Mouse (Mus musculus) MEL (cell line): Measurements from ENCODE around the gene 1700088E04Rik. TPM values are rescaled to one million over a fixed set of nuclear protein-coding genes. Genes with fewer than 3 reads are reported as not detected.

Experiments
- DNase-seq: peaks from one replicate; pipeline ENCODE4 v3.0.0; 2011; ENCODE audit warnings: low read depth, low spot score
- H3K27ac ChIP-seq: 2 replicates; pipeline ENCODE4 v1.5.1; 2012; ENCODE audit warnings: low read depth, mild to moderate bottlenecking, control low read depth, low read length, moderate library complexity; ENCODE audit not compliant: control insufficient read depth
- H3K27me3 ChIP-seq, 2 experiments: fragments of 150-350 bp in 1 of 2; sonication (generic) in 1 of 2; 2 replicates each; pipeline ENCODE4 v1.6.1; 2012; ENCODE audit warnings: low read length in 2 of 2, mild to moderate bottlenecking in 2 of 2, improper control_type of control experiment in 1 of 2, moderate library complexity in 1 of 2; ENCODE audit not compliant: insufficient read depth in 2 of 2, control insufficient read depth in 1 of 2
- H3K36me3 ChIP-seq, 2 experiments: 2 replicates each; pipeline ENCODE4 v1.6.1; 2012 to 2014; ENCODE audit warnings: low read length in 2 of 2, improper control_type of control experiment in 1 of 2, inconsistent platforms in 1 of 2, mild to moderate bottlenecking in 1 of 2; ENCODE audit not compliant: insufficient read depth in 2 of 2, control insufficient read depth in 1 of 2
- H3K4me1 ChIP-seq, 2 experiments: fragments of 150-350 bp in 1 of 2; sonication (generic) in 1 of 2; 2 replicates each; pipeline ENCODE4 v1.6.1; 2012; ENCODE audit warnings: low read length in 2 of 2, improper control_type of control experiment in 1 of 2, mild to moderate bottlenecking in 1 of 2; ENCODE audit not compliant: insufficient read depth in 2 of 2, control insufficient read depth in 1 of 2
- H3K4me3 ChIP-seq, 2 experiments: fragments of 150-350 bp in 1 of 2; sonication (generic) in 1 of 2; 2 replicates each; pipeline ENCODE4 v1.5.1; 2012; ENCODE audit warnings: low read depth in 2 of 2, low read length in 2 of 2, mild to moderate bottlenecking in 2 of 2, moderate library complexity in 2 of 2, control low read depth in 1 of 2, improper control_type of control experiment in 1 of 2; ENCODE audit not compliant: control insufficient read depth in 1 of 2, insufficient read depth in 1 of 2
- H3K79me2 ChIP-seq: 2 replicates; pipeline ENCODE4 v1.6.1; 2012; ENCODE audit warnings: mild to moderate bottlenecking, low read length, moderate library complexity; ENCODE audit not compliant: control insufficient read depth, poor library complexity, insufficient read depth
- H3K9ac ChIP-seq: 2 replicates; pipeline ENCODE4 v1.6.1; 2012; ENCODE audit warnings: low read depth, mild to moderate bottlenecking, control low read depth, low read length, moderate library complexity; ENCODE audit not compliant: control insufficient read depth, poor library complexity, severe bottlenecking
- H3K9me3 ChIP-seq: fragments of 150-350 bp; sonication (generic); replicated peaks from 2 replicates; pipeline ENCODE4 v1.6.1; 2012; ENCODE audit warnings: mild to moderate bottlenecking, low read length, improper control_type of control experiment, moderate library complexity; ENCODE audit not compliant: insufficient read depth
- CTCF ChIP-seq, 3 experiments: IDR thresholded peaks in 2 of 3; conservative IDR thresholded peaks in 1 of 3; 2 replicates each; pipeline ENCODE4 v1.5.1; 2011 to 2012; ENCODE audit warnings: low read length in 3 of 3, low read depth in 2 of 3, mild to moderate bottlenecking in 2 of 3, improper control_type of control experiment in 1 of 3, inconsistent platforms in 1 of 3, mixed read lengths in 1 of 3, moderate library complexity in 1 of 3; ENCODE audit not compliant: control insufficient read depth in 1 of 3, insufficient read depth in 1 of 3, poor library complexity in 1 of 3, severe bottlenecking in 1 of 3
- E2F4 ChIP-seq: IDR thresholded peaks from 2 replicates; pipeline ENCODE4 v1.6.1; 2011; ENCODE audit warnings: low read depth, low read length, improper control_type of control experiment, borderline replicate concordance
- ETS1 ChIP-seq: IDR thresholded peaks from 2 replicates; pipeline ENCODE4 v1.6.1; 2012; ENCODE audit warnings: low read depth, mild to moderate bottlenecking, inconsistent platforms, low read length, improper control_type of control experiment, moderate library complexity
- GABPA ChIP-seq: IDR thresholded peaks from 2 replicates; pipeline ENCODE4 v1.6.1; 2012; ENCODE audit warnings: low read depth, mild to moderate bottlenecking, inconsistent platforms, low read length, improper control_type of control experiment, moderate library complexity
- GATA1 ChIP-seq: IDR thresholded peaks from 2 replicates; pipeline ENCODE4 v1.6.1; 2011; ENCODE audit warnings: low read depth, low read length, improper control_type of control experiment
- HCFC1 ChIP-seq: IDR thresholded peaks from 2 replicates; pipeline ENCODE4 v1.6.1; 2012; ENCODE audit warnings: low read depth, mild to moderate bottlenecking, inconsistent platforms, low read length, improper control_type of control experiment, moderate library complexity
- JUND ChIP-seq: IDR thresholded peaks from 2 replicates; pipeline ENCODE4 v1.6.1; 2011; ENCODE audit warnings: low read depth, mild to moderate bottlenecking, improper control_type of control experiment, low read length
- MAFK ChIP-seq: IDR thresholded peaks from 2 replicates; pipeline ENCODE4 v1.6.1; 2011; ENCODE audit warnings: low read depth, mild to moderate bottlenecking, low read length, improper control_type of control experiment, borderline replicate concordance
- MAZ ChIP-seq: IDR thresholded peaks from 2 replicates; pipeline ENCODE4 v1.6.1; 2012; ENCODE audit warnings: low read depth, mild to moderate bottlenecking, inconsistent platforms, low read length, improper control_type of control experiment
- MXI1 ChIP-seq: IDR thresholded peaks from 2 replicates; pipeline ENCODE4 v1.6.1; 2011; ENCODE audit warnings: mild to moderate bottlenecking, low read depth, low read length, improper control_type of control experiment
- MYC ChIP-seq: IDR thresholded peaks from 2 replicates; pipeline ENCODE4 v1.6.1; 2011; ENCODE audit warnings: low read depth, mild to moderate bottlenecking, low read length, improper control_type of control experiment, moderate library complexity
- NELFE ChIP-seq: IDR thresholded peaks from 2 replicates; pipeline ENCODE4 v1.6.1; 2011; ENCODE audit warnings: low read depth, low read length, improper control_type of control experiment
- POLR2A ChIP-seq, 2 experiments: IDR thresholded peaks; 2 replicates each; pipeline ENCODE4 v1.6.1; 2011 to 2012; ENCODE audit warnings: low read length in 2 of 2, mild to moderate bottlenecking in 2 of 2, control low read depth in 1 of 2, improper control_type of control experiment in 1 of 2, low read depth in 1 of 2, moderate library complexity in 1 of 2; ENCODE audit not compliant: control insufficient read depth in 1 of 2, insufficient read depth in 1 of 2, poor library complexity in 1 of 2
- POLR2AphosphoS5 ChIP-seq: IDR thresholded peaks from 2 replicates; pipeline ENCODE4 v1.6.1; 2012; ENCODE audit warnings: low read depth, borderline replicate concordance, mild to moderate bottlenecking, inconsistent platforms, low read length, moderate library complexity, mixed read lengths
- SIN3A ChIP-seq: IDR thresholded peaks from 2 replicates; pipeline ENCODE4 v1.6.1; 2012; ENCODE audit warnings: low read length, improper control_type of control experiment, inconsistent platforms
- SMC3 ChIP-seq: IDR thresholded peaks from 2 replicates; pipeline ENCODE4 v1.6.1; 2011; ENCODE audit warnings: low read depth, low read length, improper control_type of control experiment
- TAL1 ChIP-seq: IDR thresholded peaks from 2 replicates; pipeline ENCODE4 v1.6.1; 2012; ENCODE audit warnings: mild to moderate bottlenecking, inconsistent platforms, low read length, moderate library complexity, mixed read lengths
- USF1 ChIP-seq: IDR thresholded peaks from 2 replicates; pipeline ENCODE4 v1.6.1; 2014; ENCODE audit warnings: low read depth, mild to moderate bottlenecking, inconsistent platforms, low read length, improper control_type of control experiment, moderate library complexity
- ZC3H11A ChIP-seq: IDR thresholded peaks from 2 replicates; pipeline ENCODE4 v1.6.1; 2012; ENCODE audit warnings: low read depth, mild to moderate bottlenecking, inconsistent platforms, low read length, improper control_type of control experiment
- ZKSCAN1 ChIP-seq: IDR thresholded peaks from 2 replicates; pipeline ENCODE4 v1.6.1; 2012; ENCODE audit warnings: low read depth, mild to moderate bottlenecking, inconsistent platforms, low read length, improper control_type of control experiment, moderate library complexity
- polyA plus RNA-seq, 2 experiments: library from polyadenylated mRNA; stranded (reverse) in 1 of 2; unstranded in 1 of 2; fragments of >175 nt in 1 of 2; fragments of >200 nt in 1 of 2; gene quantifications; 2 replicates each; pipeline versions ENCODE4 v1.2.1 to v1.2.4; 2012; ENCODE audit warnings: low replicate concordance in 2 of 2, low read depth in 1 of 2; ENCODE audit not compliant: insufficient read length in 2 of 2, insufficient read depth in 1 of 2, missing spikeins in 1 of 2
- total RNA-seq: library from RNA; depleted of rRNA; stranded (reverse); fragments of 300-350 nt; gene quantifications from 2 replicates; pipeline ENCODE4 v1.2.3, GENCODE M21; 2012

Gene 1700088E04Rik
- total and polyA plus RNA-seq, 3 experiments: 4.9 to 9.3 TPM; not detected in 1

GRCm38 (mm10) chr15:79096556-79096955 is 44.5 kb downstream of the 1700088E04Rik start:
- no peak overlapping the region for H3K27ac ChIP-seq
- no peak for DNase-seq
- TF ChIP-seq MYC: no peak
- TF ChIP-seq POLR2A (IDR thresholded peaks at IDR 0.05; ENCODE audit: control insufficient read depth in 1 of 2, insufficient read depth in 1 of 2, low read depth in 1 of 2, low read length in 2 of 2, poor library complexity in 1 of 2): no peak
- no peak for TF ChIP-seq MXI1
- TF ChIP-seq USF1: no peak
- no peak for TF ChIP-seq ZKSCAN1
- no peak for TF ChIP-seq E2F4
- TF ChIP-seq MAFK: no peak
- no peak for TF ChIP-seq ETS1
- TF ChIP-seq NELFE: no peak
- TF ChIP-seq CTCF (IDR thresholded peaks at IDR 0.05 in 2 of 3, conservative IDR thresholded peaks at IDR 0.05 in 1 of 3; ENCODE audit: control insufficient read depth in 1 of 3, insufficient read depth in 1 of 3, low read depth in 2 of 3, low read length in 3 of 3, poor library complexity in 1 of 3, severe bottlenecking in 1 of 3): no peak
- TF ChIP-seq MAZ: no peak
- no peak for TF ChIP-seq HCFC1
- no peak for TF ChIP-seq SIN3A
- no peak for TF ChIP-seq ZC3H11A
- no peak for TF ChIP-seq POLR2AphosphoS5
- no peak for TF ChIP-seq GATA1
- no peak for TF ChIP-seq SMC3
- TF ChIP-seq, all 39 proteins: peak for 0
- Histone ChIP-seq H3K9me3 (no peaks in the 10 kb centered on the region), H3K4me1 (peaks cover 0 to 3% of the 10 kb centered on the region in 2 experiments; a peak in 1 of 4 replicates), H3K4me3 (no peak overlapping the region), H3K27me3 (no peaks in the 10 kb centered on the region), H3K36me3 (peaks cover 2 to 4% of the 10 kb centered on the region in 2 experiments; a peak in 3 of 4 replicates), H3K9ac (no peak overlapping the region), H3K79me2 (no peaks in the 10 kb centered on the region)

GRCm38 (mm10) chr15:79095483-79095882 is 45.6 kb downstream of the 1700088E04Rik start:
- H3K27ac ChIP-seq: no peak overlapping the region
- no peaks in the 10 kb centered on the region for H3K27me3 ChIP-seq
- DNase-seq: no peak
- peaks cover 2 to 10% of the 10 kb centered on the region in 2 experiments; a peak in 3 of 4 replicates for H3K36me3 ChIP-seq
- TF ChIP-seq TAL1 (no peak), JUND (no peak), GABPA (no peak), MAFK (no peak), ETS1 (no peak)
- no peaks in the 10 kb centered on the region for H3K9me3 ChIP-seq
- H3K4me1 ChIP-seq: peaks cover 0 to 3% of the 10 kb centered on the region in 2 experiments; a peak in 1 of 4 replicates
- no peak overlapping the region for H3K9ac ChIP-seq
- H3K79me2 ChIP-seq: peaks cover 2% of the 10 kb centered on the region; the same call in 1 of the 2 replicates
- no peak overlapping the region for H3K4me3 ChIP-seq
